Mouse (Mus musculus) megakaryocyte, adult 5-6 weeks (primary cell): Measurements from ENCODE around the gene Etv2. TPM values are rescaled to one million over a fixed set of nuclear protein-coding genes. Genes with fewer than 3 reads are reported as not detected.

Experiments
- ATAC-seq: 2 replicates; pipeline ENCODE4 v1.8.0; 2016; ENCODE audit warnings: mild to moderate bottlenecking, inconsistent platforms; ENCODE audit not compliant: poor library complexity, severe bottlenecking
- total RNA-seq, 2 experiments: library from RNA; stranded (forward) in 1 of 2; stranded (reverse) in 1 of 2; fragments of 153-499, 151-499 nt in 1 of 2; fragments of 221-1000, 200-1000 nt in 1 of 2; gene quantifications; 2 replicates each; pipeline versions ENCODE4 v1.2.3 to v1.2.4; 2015 to 2017

The Etv2 gene
- total RNA-seq, 2 experiments from 2014 or later: 0.59 TPM; not detected in 1

- ATAC-seq: peak; percentile 70
Measured at GRCm38 (mm10) chr7:30614454-30614853, 21.2 kb downstream of the Etv2 start.

- ATAC-seq: peak; percentile 83
Measured at GRCm38 (mm10) chr7:30613529-30614112, 22.0 kb downstream of the Etv2 start.

- ATAC-seq: no peak
Measured at GRCm38 (mm10) chr7:30612654-30613402, 22.8 kb downstream of the Etv2 start, which contains the start of gene Upk1a. Gene Upk1a, minus strand, starts transcription at chr7:30612847.

GRCm38 (mm10) chr7:30610043-30610442 is 25.6 kb downstream of the Etv2 start:
- ATAC-seq: no peak

GRCm38 (mm10) chr7:30608476-30608875 is 27.2 kb downstream of the Etv2 start:
- no peak for ATAC-seq

- ATAC-seq: peak; percentile 88
Measured at GRCm38 (mm10) chr7:30607706-30608309, 27.8 kb downstream of the Etv2 start.

- no peak for ATAC-seq
Measured at GRCm38 (mm10) chr7:30604944-30605343, 30.7 kb downstream of the Etv2 start.

GRCm38 (mm10) chr7:30604424-30604823 is 31.2 kb downstream of the Etv2 start:
- no peak for ATAC-seq

- no peak for ATAC-seq
Measured at GRCm38 (mm10) chr7:30602583-30602982, 33.1 kb downstream of the Etv2 start.

- ATAC-seq: no peak
Measured at GRCm38 (mm10) chr7:30600651-30601050, 35.0 kb downstream of the Etv2 start.

- ATAC-seq: peak; percentile 97
Measured at GRCm38 (mm10) chr7:30599933-30600353, 35.7 kb downstream of the Etv2 start.

- ATAC-seq: no peak
Measured at GRCm38 (mm10) chr7:30598786-30599185, 36.9 kb downstream of the Etv2 start, which contains the start of gene Zbtb32. Gene Zbtb32, minus strand, starts transcription at chr7:30598909.

GRCm38 (mm10) chr7:30596811-30597210 is 38.8 kb downstream of the Etv2 start:
- ATAC-seq: no peak

- no peak for ATAC-seq
Measured at GRCm38 (mm10) chr7:30596093-30596492, 39.6 kb downstream of the Etv2 start.

GRCm38 (mm10) chr7:30594510-30595024 is 41.1 kb downstream of the Etv2 start:
- ATAC-seq: peak; percentile 25; the same call in 1 of the 2 replicates

GRCm38 (mm10) chr7:30593579-30594509 is 41.8 kb downstream of the Etv2 start:
- ATAC-seq: no peak

- no peak for ATAC-seq
Measured at GRCm38 (mm10) chr7:30592772-30593423, 42.8 kb downstream of the Etv2 start.

- ATAC-seq: no peak
Measured at GRCm38 (mm10) chr7:30591605-30591951, 44.1 kb downstream of the Etv2 start.

GRCm38 (mm10) chr7:30590927-30591604 is 44.6 kb downstream of the Etv2 start:
- ATAC-seq: no peak
